Mouse (Mus musculus) neural tube, embryonic 14.5 days (tissue): ENCODE measurements around the gene Usf2. TPM values are rescaled to one million over a fixed set of nuclear protein-coding genes. Genes with fewer than 3 reads are reported as not detected.

ENCODE experiments used
- ATAC-seq: fragments of 200-750 bp; cut with Nextera tagmentation; 2 replicates; pipeline ENCODE4 v1.8.0; 2017; ENCODE audit warnings: low read depth, mild to moderate bottlenecking, moderate TSS enrichment, moderate library complexity
- H3K27ac ChIP-seq: fragments of 300-500 bp; sonication (generic); 2 replicates; pipeline ENCODE4 v1.5.1; 2014; ENCODE audit warnings: low read depth, mild to moderate bottlenecking, control low read depth, low read length, moderate library complexity, mixed read lengths
- H3K27me3 ChIP-seq: fragments of 300-500 bp; sonication (generic); 2 replicates; pipeline ENCODE4 v1.6.1; 2014; ENCODE audit warnings: low read length; ENCODE audit not compliant: control insufficient read depth, insufficient read depth
- H3K36me3 ChIP-seq: fragments of 300-500 bp; sonication (generic); 2 replicates; pipeline ENCODE4 v1.6.1; 2014; ENCODE audit warnings: low read length, mixed read lengths; ENCODE audit not compliant: control insufficient read depth, insufficient read depth
- H3K4me1 ChIP-seq: fragments of 300-500 bp; sonication (generic); 2 replicates; pipeline ENCODE4 v1.6.1; 2014; ENCODE audit warnings: low read length; ENCODE audit not compliant: control insufficient read depth, insufficient read depth
- H3K4me2 ChIP-seq: fragments of 300-500 bp; sonication (generic); 2 replicates; pipeline ENCODE4 v1.6.1; 2014; ENCODE audit warnings: mild to moderate bottlenecking, low read depth, low read length, control low read depth
- H3K4me3 ChIP-seq: fragments of 300-500 bp; sonication (generic); 2 replicates; pipeline ENCODE4 v1.5.1; 2014; ENCODE audit warnings: low read depth, low read length, control low read depth, mixed read lengths
- H3K9ac ChIP-seq: fragments of 300-500 bp; sonication (generic); replicated peaks from 2 replicates; pipeline ENCODE4 v1.6.1; 2014; ENCODE audit warnings: low read depth, mild to moderate bottlenecking, control low read depth, low read length, mixed read lengths
- H3K9me3 ChIP-seq: fragments of 300-500 bp; sonication (generic); 2 replicates; pipeline ENCODE4 v1.6.1; 2016; ENCODE audit warnings: low read length; ENCODE audit not compliant: control insufficient read depth
- whole genome bisulfite sequencing: fragments of 180-500 bp; shearing (Covaris S2); extraction: QIAGEN DNeasy Blood & Tissue Kit; methylation state at CpG from one replicate; pipeline ENCODE4 v1.1.7; 2014; 5-methylcytosine and 5-hydroxymethylcytosine counted together
- polyA plus RNA-seq: library from polyadenylated mRNA; unstranded; fragments of >200 nt; fragmentation: Nextera tagmentation; extraction: Ambion mirVana; gene quantifications from 2 replicates; pipeline ENCODE4 v1.2.1, GENCODE M21; 2014

Gene Usf2
- 28.2 and 28.9 TPM in 2 replicates for polyA plus RNA-seq

DNA sequence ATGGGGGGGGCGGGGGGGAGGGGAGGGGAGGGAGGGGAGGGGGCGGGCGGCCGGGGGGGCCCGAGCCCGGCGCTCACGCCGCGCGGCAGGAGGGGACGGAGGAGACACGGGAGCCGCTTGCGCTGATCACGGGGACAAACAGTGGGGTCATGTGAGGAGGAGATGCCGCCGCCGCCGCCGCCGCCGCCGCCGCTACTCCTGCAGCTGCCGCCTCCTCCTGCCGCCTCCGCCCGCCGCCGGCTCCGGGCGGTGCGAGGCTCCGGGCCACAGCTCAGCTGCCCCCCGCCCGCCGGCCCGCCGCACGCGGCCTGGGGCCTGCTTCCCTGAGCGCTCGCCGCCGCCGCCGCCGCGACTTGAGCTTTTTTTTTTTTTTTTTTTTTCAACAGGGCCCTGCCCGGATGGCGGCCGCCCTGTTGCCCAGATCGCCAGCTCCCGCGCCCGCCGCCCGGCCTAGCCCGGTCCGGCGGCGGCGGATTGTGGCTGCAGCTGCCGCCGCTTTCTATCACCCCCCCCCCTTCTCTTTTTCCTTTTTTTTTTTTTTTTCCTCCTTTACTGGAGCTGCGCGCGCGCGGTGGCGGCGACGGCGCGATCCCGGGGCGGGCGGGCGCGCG, at the start of gene Usf2:
Gene Usf2, minus strand, starts transcription at position 48 of the 611 bp plus-strand sequence.
- H3K27me3 ChIP-seq = no peaks in the 10 kb centered on the region
- H3K4me1 ChIP-seq = peaks cover 13% of the 10 kb centered on the region
- ATAC-seq = peak; percentile 52
- H3K36me3 ChIP-seq = peaks cover 20% of the 10 kb centered on the region
- peak within 1 kb of the TSS; percentile 98 for H3K27ac ChIP-seq
- 1% methylated on average over 36 of the region's 82 CpGs for WGBS
- H3K9me3 ChIP-seq = no peaks in the 10 kb centered on the region
- H3K4me2 ChIP-seq = peak within 1 kb of the TSS; percentile 87
- H3K4me3 ChIP-seq = peak within 1 kb of the TSS; percentile 82
- peak within 1 kb of the TSS; percentile 99 for H3K9ac ChIP-seq

DNA sequence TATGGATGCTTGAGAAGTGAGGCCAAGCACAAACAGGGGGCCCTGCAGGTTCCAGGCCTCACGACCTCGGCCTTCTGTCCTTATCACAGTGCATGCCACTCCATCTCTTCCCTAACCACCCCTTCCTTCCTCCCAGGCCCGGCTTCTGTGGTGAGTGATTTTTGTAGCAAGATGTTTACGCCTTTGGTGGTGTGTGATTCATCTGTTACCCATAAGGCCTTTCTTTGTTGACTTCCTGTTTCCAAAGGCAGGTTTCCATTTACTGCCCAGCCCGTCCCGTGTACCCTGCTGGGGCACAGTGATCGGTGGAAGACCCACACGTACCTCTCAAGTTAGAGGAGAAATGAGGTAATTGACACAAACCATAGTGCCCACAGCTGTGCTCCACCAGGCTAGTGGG, 46.0 kb upstream of the Usf2 start:
- no peak for ATAC-seq
- no peak overlapping the region for H3K9ac ChIP-seq
- 81% methylated on average over 8 of the region's 8 CpGs for WGBS

DNA sequence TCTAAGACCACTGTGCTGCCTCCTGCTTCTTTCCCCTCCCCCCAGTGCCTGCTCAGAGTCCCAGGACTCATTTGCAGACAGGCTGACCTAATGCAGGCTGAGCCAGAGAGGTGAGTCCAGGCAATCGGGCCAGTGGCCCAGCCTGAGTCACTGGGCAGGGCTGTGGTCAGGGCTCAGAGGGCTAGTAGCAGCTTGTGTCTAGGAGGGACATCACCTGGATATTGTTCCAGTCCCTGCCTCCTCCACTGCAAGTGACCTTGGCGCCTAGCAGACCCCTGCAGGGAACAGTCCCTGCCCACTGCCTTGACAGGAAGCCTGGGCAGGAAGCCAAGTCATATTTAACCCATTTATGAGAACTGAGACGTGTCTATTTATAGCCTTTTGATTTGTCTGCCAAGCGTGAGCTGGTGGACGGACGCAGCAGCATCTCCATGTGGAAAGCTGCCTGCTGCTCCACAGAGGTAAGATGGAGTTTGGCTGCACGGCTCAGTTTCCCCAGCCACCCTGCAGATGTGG, 44.0 kb upstream of the Usf2 start:
- H3K9ac ChIP-seq = no peak overlapping the region
- no peaks in the 10 kb centered on the region for H3K9me3 ChIP-seq
- no peaks in the 10 kb centered on the region for H3K36me3 ChIP-seq
- H3K27me3 ChIP-seq = no peaks in the 10 kb centered on the region
- WGBS = 54% methylated on average over 7 of the region's 7 CpGs
- no peak overlapping the region for H3K4me2 ChIP-seq
- peak; percentile 54; the same call in 1 of the 2 replicates for ATAC-seq
- no peak overlapping the region for H3K4me3 ChIP-seq
- no peaks in the 10 kb centered on the region for H3K4me1 ChIP-seq
- peak overlapping the region; percentile 2; the same call in 1 of the 2 replicates for H3K27ac ChIP-seq

More for the DNA sequence above, 46.0 kb upstream of the Usf2 start:
- no peak overlapping the region for H3K4me2 ChIP-seq
- no peak overlapping the region for H3K4me3 ChIP-seq
- no peaks in the 10 kb centered on the region for H3K9me3 ChIP-seq
- H3K4me1 ChIP-seq = no peaks in the 10 kb centered on the region
- H3K36me3 ChIP-seq = no peaks in the 10 kb centered on the region
- H3K27me3 ChIP-seq = no peaks in the 10 kb centered on the region
- no peak overlapping the region for H3K27ac ChIP-seq

DNA sequence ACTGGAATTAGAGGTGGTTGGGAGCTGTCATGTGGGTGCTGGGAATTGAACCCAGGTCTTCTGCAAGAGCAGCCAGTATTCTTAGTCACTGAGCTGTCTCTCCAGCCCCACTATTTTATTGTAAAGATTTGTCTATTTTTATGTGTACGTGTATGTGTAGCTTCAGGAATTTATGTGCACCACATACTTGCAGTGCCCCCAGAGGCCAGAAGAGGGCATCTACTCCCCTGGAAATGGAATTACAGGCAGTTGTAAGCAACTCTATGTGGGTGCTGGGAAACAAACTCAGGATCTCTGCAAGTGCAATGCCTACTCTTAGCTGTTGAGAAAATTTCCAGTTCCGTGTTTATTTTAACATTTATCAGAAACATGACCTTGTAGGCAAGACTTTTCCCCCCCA, 39.9 kb upstream of the Usf2 start:
- H3K4me3 ChIP-seq = no peak overlapping the region
- H3K4me2 ChIP-seq = no peak overlapping the region
- no peak overlapping the region for H3K27ac ChIP-seq
- ATAC-seq = no peak
- 94% methylated on average over 2 of the region's 2 CpGs for WGBS
- H3K27me3 ChIP-seq = no peaks in the 10 kb centered on the region
- H3K9ac ChIP-seq = no peak overlapping the region
- H3K36me3 ChIP-seq = no peaks in the 10 kb centered on the region
- H3K4me1 ChIP-seq = no peaks in the 10 kb centered on the region
- no peaks in the 10 kb centered on the region for H3K9me3 ChIP-seq

DNA sequence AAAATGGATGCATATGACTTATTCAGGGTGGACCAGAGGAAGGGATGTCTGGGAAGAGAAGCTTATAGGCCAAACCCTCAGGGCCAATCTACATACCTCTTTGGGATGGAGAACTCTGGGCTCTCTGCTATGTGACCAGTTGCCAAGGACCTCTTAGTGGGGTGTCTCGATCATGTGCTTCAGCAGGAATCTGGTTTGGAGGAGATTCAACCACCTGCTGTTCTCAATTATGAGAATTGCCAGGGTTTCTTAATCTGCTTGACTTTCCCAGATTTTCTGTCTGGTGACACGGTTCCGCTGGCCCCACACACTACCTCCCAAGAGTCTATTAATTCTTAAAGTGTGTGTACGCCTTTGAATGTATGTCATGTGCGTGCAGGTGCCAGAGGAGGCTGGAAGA, 37.4 kb upstream of the Usf2 start:
- no peak overlapping the region for H3K9ac ChIP-seq
- H3K27me3 ChIP-seq = no peaks in the 10 kb centered on the region
- H3K4me3 ChIP-seq = no peak overlapping the region
- no peak overlapping the region for H3K27ac ChIP-seq
- H3K9me3 ChIP-seq = no peaks in the 10 kb centered on the region
- no peaks in the 10 kb centered on the region for H3K4me1 ChIP-seq
- no peak for ATAC-seq
- no peak overlapping the region for H3K4me2 ChIP-seq
- 82% methylated on average over 5 of the region's 5 CpGs for WGBS
- H3K36me3 ChIP-seq = no peaks in the 10 kb centered on the region

DNA sequence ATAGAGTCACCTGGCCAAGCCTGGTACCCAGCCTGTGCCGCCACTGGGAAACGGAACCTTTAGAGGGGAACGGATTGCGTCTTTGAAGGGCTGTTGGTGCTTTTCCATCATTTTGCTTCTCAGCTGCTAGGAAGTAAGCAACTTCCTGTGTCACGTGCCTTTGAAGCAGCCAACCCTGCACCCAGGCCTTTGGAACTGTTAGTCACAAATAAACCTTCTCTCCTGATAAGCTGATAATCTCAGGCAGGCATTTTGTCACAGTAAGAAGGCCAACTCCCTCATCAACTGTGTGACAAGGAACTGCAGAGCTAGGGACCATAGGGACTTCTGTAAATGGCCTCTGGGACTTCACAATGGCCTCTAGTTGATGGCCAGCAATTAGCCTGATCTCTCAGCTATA, 35.5 kb upstream of the Usf2 start:
- 87% methylated on average over 5 of the region's 5 CpGs for WGBS
- no peak overlapping the region for H3K27ac ChIP-seq

DNA sequence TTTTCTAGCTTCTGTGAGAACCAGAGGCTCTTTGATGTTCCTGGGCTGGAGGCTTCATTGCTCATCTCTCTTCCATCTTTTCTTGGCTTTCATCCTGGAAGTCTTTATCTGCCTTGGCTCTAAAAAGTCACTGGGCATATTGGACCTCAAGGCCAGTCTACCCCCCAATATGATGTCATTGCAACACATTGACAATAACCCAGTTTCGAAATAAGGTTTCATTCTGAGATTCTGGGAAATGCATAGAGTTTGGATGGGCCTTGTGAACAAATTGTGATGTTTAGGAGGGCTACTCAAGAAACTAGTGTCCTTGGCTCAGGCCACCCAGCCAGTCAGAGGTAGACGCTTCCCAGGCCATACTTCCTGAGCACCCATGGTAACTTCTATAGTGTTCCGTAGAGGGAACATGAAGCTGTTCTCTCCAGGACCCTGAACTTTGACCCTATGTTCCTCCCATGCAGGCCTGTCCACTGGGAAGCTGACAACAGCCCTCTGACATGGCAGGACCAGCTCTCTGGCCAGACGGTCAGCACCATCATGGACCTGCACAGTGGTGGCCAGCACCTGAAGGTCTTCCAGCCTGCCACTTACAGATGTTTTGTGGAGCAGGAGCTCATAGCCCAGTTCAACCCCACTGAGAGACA, 32.0 kb upstream of the Usf2 start:
- Histone ChIP-seq H3K9ac (no peak overlapping the region), H3K4me2 (no peak overlapping the region), H3K9me3 (no peaks in the 10 kb centered on the region), H3K4me3 (no peak overlapping the region), H3K36me3 (no peaks in the 10 kb centered on the region), H3K27me3 (no peaks in the 10 kb centered on the region), H3K4me1 (no peaks in the 10 kb centered on the region), H3K27ac (no peak overlapping the region)
- 90% methylated on average over 4 of the region's 4 CpGs for WGBS
- ATAC-seq = no peak

More for the DNA sequence above, 35.5 kb upstream of the Usf2 start:
- Histone ChIP-seq H3K27me3 (no peaks in the 10 kb centered on the region), H3K4me2 (no peak overlapping the region), H3K4me3 (no peak overlapping the region), H3K9me3 (no peaks in the 10 kb centered on the region), H3K4me1 (no peaks in the 10 kb centered on the region), H3K36me3 (no peaks in the 10 kb centered on the region), H3K9ac (no peak overlapping the region)
- ATAC-seq = no peak

DNA sequence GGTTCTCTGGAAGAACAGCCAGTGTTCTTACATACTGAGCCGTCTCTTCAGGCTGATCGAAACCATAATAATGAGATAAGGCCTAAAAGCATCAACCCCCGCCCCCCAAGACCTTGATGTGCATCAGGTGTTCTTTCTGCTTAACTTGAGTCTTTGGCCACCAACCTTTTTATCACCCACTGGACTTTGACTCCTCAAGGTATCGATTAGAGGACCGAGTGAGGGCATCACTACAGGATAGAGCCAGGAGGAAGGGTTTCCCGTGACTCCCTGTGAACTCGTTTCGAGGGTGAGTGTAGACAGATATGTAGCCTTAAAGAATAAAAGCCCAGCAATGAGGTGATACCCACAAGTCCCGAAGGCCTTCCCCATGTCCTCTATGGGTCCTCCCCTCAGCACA, 28.8 kb upstream of the Usf2 start:
- Histone ChIP-seq H3K27me3 (no peaks in the 10 kb centered on the region), H3K4me2 (no peak overlapping the region), H3K36me3 (no peaks in the 10 kb centered on the region), H3K4me3 (no peak overlapping the region), H3K4me1 (no peaks in the 10 kb centered on the region), H3K9ac (no peak overlapping the region), H3K9me3 (no peaks in the 10 kb centered on the region), H3K27ac (no peak overlapping the region)
- ATAC-seq = no peak
- WGBS = 86% methylated on average over 9 of the region's 9 CpGs

DNA sequence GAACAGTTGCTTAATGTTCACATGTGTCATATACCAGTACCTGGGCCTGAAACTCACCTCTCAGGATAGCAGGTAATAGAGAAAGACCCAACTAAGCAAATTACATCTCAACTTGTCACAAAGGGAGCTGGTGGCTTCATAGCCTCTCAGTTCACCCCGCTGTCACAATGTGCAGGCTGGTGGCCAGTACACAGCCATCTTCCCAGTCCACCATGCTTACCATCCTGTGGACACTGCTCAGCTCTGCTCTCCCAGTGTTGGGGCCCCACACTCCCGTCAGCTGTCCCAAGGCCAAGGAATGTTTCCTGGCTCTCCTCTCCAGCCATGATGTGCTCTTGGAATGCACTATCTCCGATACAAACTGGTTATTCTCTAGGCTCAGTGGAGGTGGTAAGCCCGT, 25.1 kb upstream of the Usf2 start:
- Histone ChIP-seq H3K4me1 (no peaks in the 10 kb centered on the region), H3K27ac (no peak overlapping the region), H3K36me3 (no peaks in the 10 kb centered on the region), H3K4me2 (no peak overlapping the region), H3K9me3 (no peaks in the 10 kb centered on the region), H3K4me3 (no peak overlapping the region), H3K9ac (no peak overlapping the region), H3K27me3 (no peaks in the 10 kb centered on the region)
- WGBS = 92% methylated on average over 4 of the region's 4 CpGs
- ATAC-seq = no peak
